Mouse (Mus musculus): ENCODE measurements at regions not wholly inside any gene's neighbourhood (a gene's known extent, or its start where the extent isn't known, plus 50 kb on each side); places are given as distances from the start of the nearest gene placed in this dataset.

GRCm38 (mm10) chr1:128753427-128754012, 161.4 kb upstream of the Cxcr4 start:
- intact Hi-C loops (cut with DNase I): no loop called here

GRCm38 (mm10) chr1:128749437-128749994, 157.4 kb upstream of the Cxcr4 start:
- intact Hi-C loops (cut with DNase I): no loop called here
- no peak for DNase-seq

More at GRCm38 (mm10) chr1:128753427-128754012, 161.4 kb upstream of the Cxcr4 start:
- DNase-seq: no peak

GRCm38 (mm10) chr1:128747196-128747790, 155.2 kb upstream of the Cxcr4 start:
- DNase-seq: no peak
- intact Hi-C loops (cut with DNase I): no loop called here

GRCm38 (mm10) chr1:128746461-128747009, 154.4 kb upstream of the Cxcr4 start:
- DNase-seq: no peak
- intact Hi-C loops (cut with DNase I): no loop called here

- peak; percentile 4 to 44 for DNase-seq
Observed at GRCm38 (mm10) chr1:128740616-128741015, 148.5 kb upstream of the Cxcr4 start.

GRCm38 (mm10) chr1:128738152-128738551, 146.1 kb upstream of the Cxcr4 start:
- intact Hi-C loops (cut with DNase I): no loop called here
- DNase-seq: peak in 1 of 2 experiments; percentile 28

More at GRCm38 (mm10) chr1:128740616-128741015, 148.5 kb upstream of the Cxcr4 start:
- intact Hi-C loops (cut with DNase I): no loop called here

- DNase-seq: no peak
- intact Hi-C loops (cut with DNase I): no loop called here
Observed at GRCm38 (mm10) chr1:128734857-128735256, 142.8 kb upstream of the Cxcr4 start.

- DNase-seq: no peak
- intact Hi-C loops (cut with DNase I): no loop called here
Observed at GRCm38 (mm10) chr1:128731445-128731844, 139.4 kb upstream of the Cxcr4 start.

- no peak for DNase-seq
- intact Hi-C loops (cut with DNase I): no loop called here
Observed at GRCm38 (mm10) chr1:128724433-128725091, 132.5 kb upstream of the Cxcr4 start.

GRCm38 (mm10) chr1:128723843-128724242, 131.8 kb upstream of the Cxcr4 start:
- intact Hi-C loops (cut with DNase I): no loop called here
- DNase-seq: no peak

- DNase-seq: peak; percentile 7 to 19
Observed at GRCm38 (mm10) chr1:128722061-128722471, 130.0 kb upstream of the Cxcr4 start.

GRCm38 (mm10) chr1:128714843-128715242, 122.8 kb upstream of the Cxcr4 start:
- intact Hi-C loops (cut with DNase I): no loop called here
- no peak for DNase-seq

More at GRCm38 (mm10) chr1:128722061-128722471, 130.0 kb upstream of the Cxcr4 start:
- intact Hi-C loops (cut with DNase I): no loop called here

GRCm38 (mm10) chr1:128712876-128713275, 120.8 kb upstream of the Cxcr4 start:
- peak; percentile 9 to 23 for DNase-seq
- intact Hi-C loops (cut with DNase I): no loop called here

- intact Hi-C loops (cut with DNase I): no loop called here
- peak in 1 of 2 experiments; percentile 6 for DNase-seq
Observed at GRCm38 (mm10) chr1:128711121-128711520, 119.0 kb upstream of the Cxcr4 start.

GRCm38 (mm10) chr1:128707747-128708146, 115.7 kb upstream of the Cxcr4 start:
- DNase-seq: no peak
- intact Hi-C loops (cut with DNase I): no loop called here

GRCm38 (mm10) chr1:128706167-128706566, 114.1 kb upstream of the Cxcr4 start:
- no peak for DNase-seq
- intact Hi-C loops (cut with DNase I): no loop called here

GRCm38 (mm10) chr1:128705071-128705503, 113.0 kb upstream of the Cxcr4 start:
- DNase-seq: peak in 1 of 2 experiments; percentile 4
- intact Hi-C loops (cut with DNase I): no loop called here

GRCm38 (mm10) chr1:128701326-128701725, 109.2 kb upstream of the Cxcr4 start:
- peak in 1 of 2 experiments; percentile 4 for DNase-seq
- intact Hi-C loops (cut with DNase I): no loop called here

- intact Hi-C loops (cut with DNase I): no loop called here
- no peak for DNase-seq
Observed at GRCm38 (mm10) chr1:128697962-128698361, 105.9 kb upstream of the Cxcr4 start.

- intact Hi-C loops (cut with DNase I): no loop called here
Observed at GRCm38 (mm10) chr1:128695936-128696335, 103.8 kb upstream of the Cxcr4 start.

GRCm38 (mm10) chr1:128692799-128693198, 100.7 kb upstream of the Cxcr4 start:
- intact Hi-C loops (cut with DNase I): no loop called here
- DNase-seq: no peak

More at GRCm38 (mm10) chr1:128695936-128696335, 103.8 kb upstream of the Cxcr4 start:
- peak in 1 of 2 experiments; percentile 7 for DNase-seq
